Mouse (Mus musculus) kidney, embryonic 15.5 days (tissue): Measurements from ENCODE around the gene Olfr1140. TPM values are rescaled to one million over a fixed set of nuclear protein-coding genes. Genes with fewer than 3 reads are reported as not detected.

Experiments used
- ATAC-seq: fragments of 200-750 bp; cut with Nextera tagmentation; replicated peaks from 2 replicates; pipeline ENCODE4 v1.8.0; 2017; ENCODE audit warnings: moderate TSS enrichment; ENCODE audit not compliant: low FRiP score
- H3K27ac ChIP-seq: fragments of 300-500 bp; sonication (generic); 2 replicates; pipeline ENCODE4 v1.5.1; 2015; ENCODE audit warnings: mild to moderate bottlenecking, inconsistent platforms
- H3K27me3 ChIP-seq: fragments of 300-500 bp; sonication (generic); 2 replicates; pipeline ENCODE4 v1.6.1; 2015; ENCODE audit warnings: inconsistent platforms
- H3K36me3 ChIP-seq: fragments of 300-500 bp; sonication (generic); 2 replicates; pipeline ENCODE4 v1.6.1; 2015; ENCODE audit warnings: inconsistent platforms
- H3K4me1 ChIP-seq: fragments of 300-500 bp; sonication (generic); 2 replicates; pipeline ENCODE4 v1.6.1; 2015; ENCODE audit warnings: inconsistent platforms
- H3K4me2 ChIP-seq: fragments of 300-500 bp; sonication (generic); 2 replicates; pipeline ENCODE4 v1.6.1; 2015; ENCODE audit warnings: moderate library complexity, mild to moderate bottlenecking, inconsistent platforms
- H3K4me3 ChIP-seq: fragments of 300-500 bp; sonication (generic); replicated peaks from 2 replicates; pipeline ENCODE4 v1.5.1; 2015; ENCODE audit warnings: mild to moderate bottlenecking, inconsistent platforms
- H3K9ac ChIP-seq: fragments of 300-500 bp; sonication (generic); 2 replicates; pipeline ENCODE4 v1.6.1; 2015; ENCODE audit warnings: mild to moderate bottlenecking, inconsistent platforms
- H3K9me3 ChIP-seq: fragments of 300-500 bp; sonication (generic); replicated peaks from 2 replicates; pipeline ENCODE4 v1.6.1; 2016; ENCODE audit warnings: inconsistent platforms
- WGBS: fragments of 180-500 bp; shearing (Covaris S2); methylation state at CpG from one replicate; pipeline ENCODE4 v1.1.7; 2015; ENCODE audit warnings: mixed read lengths; 5-methylcytosine and 5-hydroxymethylcytosine counted together
- polyA plus RNA-seq: library from polyadenylated mRNA; unstranded; fragments of >200 nt; fragmentation: Nextera tagmentation; extraction: Ambion mirVana; gene quantifications from 2 replicates; pipeline ENCODE4 v1.2.1, GENCODE M21; 2015

The Olfr1140 gene
- not detected in 2 replicates for polyA plus RNA-seq

DNA sequence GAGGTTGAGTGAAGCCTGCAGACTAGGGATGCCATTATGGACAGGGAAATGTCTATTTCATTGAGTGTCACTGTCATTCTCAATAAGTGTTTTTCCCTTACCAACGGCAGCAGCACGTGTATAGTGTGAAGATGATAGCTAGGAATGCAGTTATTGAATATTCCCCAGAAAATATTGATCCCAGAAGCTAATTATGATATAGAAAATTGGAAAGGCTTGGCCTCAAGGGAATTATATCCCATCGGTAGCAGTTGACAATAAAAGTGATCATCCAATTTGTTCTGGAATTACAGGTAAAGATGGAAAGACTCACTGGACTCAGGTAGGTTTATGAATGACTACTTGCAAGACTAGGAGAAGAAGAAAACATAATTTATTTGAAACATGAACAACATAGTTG is at the start of gene Olfr1140:
Olfr1140 (plus strand) TSS at position 301 of the 400 bp plus-strand sequence.
- Histone ChIP-seq H3K27me3 (no peaks in the 10 kb centered on the region), H3K27ac (no peak within 1 kb of the TSS), H3K9me3 (no peaks in the 10 kb centered on the region), H3K4me3 (no peak within 1 kb of the TSS), H3K4me2 (no peak within 1 kb of the TSS), H3K9ac (no peak within 1 kb of the TSS), H3K36me3 (no peaks in the 10 kb centered on the region), H3K4me1 (no peaks in the 10 kb centered on the region)
- WGBS: 74% methylated on average over 3 of the region's 3 CpGs
- ATAC-seq: no peak

DNA sequence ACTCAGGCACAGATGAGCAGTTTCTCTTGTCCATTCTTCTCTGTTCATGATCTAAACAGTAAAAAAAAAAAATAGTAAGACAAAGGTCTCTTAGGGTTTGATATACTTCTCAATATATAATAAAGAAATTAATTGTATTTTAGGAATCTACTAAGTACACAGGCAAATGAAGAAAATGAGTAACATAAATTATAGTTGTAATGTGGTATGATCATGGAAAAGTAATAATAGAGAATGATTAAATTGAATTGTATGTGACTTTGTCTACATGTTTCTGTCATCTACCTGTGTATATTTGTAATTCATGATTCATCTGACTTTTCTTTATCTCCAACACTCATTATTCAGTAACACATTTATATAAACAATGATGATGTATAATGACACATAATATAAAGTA is 49.7 kb upstream of the Olfr1140 start, which contains the start of gene Olfr1136:
Olfr1136 (minus strand) TSS at position 101 of the 400 bp plus-strand sequence.
- H3K9me3 ChIP-seq: no peaks in the 10 kb centered on the region
- no peaks in the 10 kb centered on the region for H3K27me3 ChIP-seq
- H3K4me1 ChIP-seq: no peaks in the 10 kb centered on the region
- no peak within 1 kb of the TSS for H3K4me3 ChIP-seq
- no peaks in the 10 kb centered on the region for H3K36me3 ChIP-seq
- no peak for ATAC-seq
- H3K4me2 ChIP-seq: no peak within 1 kb of the TSS
- no peak within 1 kb of the TSS for H3K27ac ChIP-seq
- H3K9ac ChIP-seq: no peak within 1 kb of the TSS

DNA sequence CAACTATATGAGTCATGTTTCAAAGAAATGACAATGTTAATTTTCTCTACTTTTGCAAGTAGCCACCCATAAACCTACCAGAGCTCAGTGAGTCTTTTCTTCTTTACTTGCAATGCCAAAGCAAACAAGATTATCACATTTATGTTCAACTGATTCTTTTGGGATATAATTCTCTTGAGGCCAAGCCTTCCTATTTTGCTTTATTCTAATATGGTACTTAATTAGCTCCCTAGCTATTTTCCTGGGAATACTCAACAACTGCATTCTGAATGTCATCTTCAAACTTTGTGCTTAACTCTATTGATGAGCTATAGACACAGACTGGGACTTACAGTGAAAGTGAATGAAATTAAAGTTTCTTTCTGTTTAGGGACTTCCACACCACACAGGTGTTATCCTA is 30.5 kb upstream of the Olfr1140 start, which contains the start of gene Olfr1137:
Olfr1137 (minus strand) TSS at position 101 of the 400 bp plus-strand sequence.
- Histone ChIP-seq H3K36me3 (no peaks in the 10 kb centered on the region), H3K4me3 (no peak within 1 kb of the TSS), H3K4me1 (no peaks in the 10 kb centered on the region), H3K4me2 (no peak within 1 kb of the TSS), H3K27ac (no peak within 1 kb of the TSS), H3K27me3 (no peaks in the 10 kb centered on the region), H3K9ac (no peak within 1 kb of the TSS), H3K9me3 (no peaks in the 10 kb centered on the region)
- no peak for ATAC-seq

DNA sequence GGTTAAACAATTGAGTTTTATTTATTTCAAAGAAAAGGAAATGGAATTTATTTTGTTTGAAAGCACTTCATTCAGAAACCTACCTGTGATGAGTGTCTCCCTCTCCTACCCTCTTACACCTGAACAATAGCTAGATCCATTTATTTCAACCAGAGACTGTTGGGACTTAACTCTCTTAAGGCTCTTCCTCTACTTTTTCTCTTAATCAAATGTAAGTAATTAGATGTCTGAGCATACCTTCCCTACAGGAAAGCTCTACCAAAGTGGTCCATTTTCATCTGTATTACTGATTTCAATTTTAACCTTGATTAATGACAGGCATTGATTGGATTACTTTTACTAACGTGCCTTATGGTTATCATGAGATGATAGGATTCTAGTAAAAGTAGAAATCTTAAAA is 3.7 kb upstream of the Olfr1140 start, which contains the start of gene Olfr1138:
Olfr1138 (minus strand) TSS at position 101 of the 400 bp plus-strand sequence.
- Histone ChIP-seq H3K4me2 (no peak within 1 kb of the TSS), H3K9me3 (no peaks in the 10 kb centered on the region), H3K36me3 (no peaks in the 10 kb centered on the region), H3K27ac (no peak within 1 kb of the TSS), H3K27me3 (no peaks in the 10 kb centered on the region), H3K4me3 (no peak within 1 kb of the TSS), H3K9ac (no peak within 1 kb of the TSS), H3K4me1 (no peaks in the 10 kb centered on the region)
- 75% methylated on average over 1 of the region's 1 CpGs for WGBS
- ATAC-seq: no peak

DNA sequence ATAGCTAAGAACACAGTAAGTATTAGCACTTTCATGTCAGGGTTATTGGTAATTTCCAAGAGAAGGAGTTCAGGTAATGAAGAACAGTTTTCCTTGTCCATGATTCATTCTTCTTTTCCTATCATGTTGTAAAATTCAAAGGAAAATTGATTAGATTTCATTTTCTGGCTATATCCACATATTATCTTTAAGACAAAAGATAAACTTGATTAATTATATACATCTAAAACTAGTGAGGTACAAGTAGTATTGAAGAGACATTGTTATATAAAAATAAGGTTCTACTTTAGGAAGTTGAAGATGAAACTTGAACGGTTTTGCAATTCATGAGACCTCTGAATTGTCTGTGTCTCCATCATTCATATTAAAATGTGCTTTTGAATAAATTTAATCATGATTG is 10.3 kb downstream of the Olfr1140 start, which contains the start of gene Olfr1141:
Olfr1141 (minus strand) TSS at position 101 of the 400 bp plus-strand sequence.
- Histone ChIP-seq H3K4me2 (no peak within 1 kb of the TSS), H3K27ac (no peak within 1 kb of the TSS), H3K4me3 (no peak within 1 kb of the TSS), H3K36me3 (no peaks in the 10 kb centered on the region), H3K9me3 (no peaks in the 10 kb centered on the region), H3K9ac (no peak within 1 kb of the TSS), H3K4me1 (no peaks in the 10 kb centered on the region), H3K27me3 (no peaks in the 10 kb centered on the region)
- no peak for ATAC-seq
- 88% methylated on average over 1 of the region's 1 CpGs for WGBS

DNA sequence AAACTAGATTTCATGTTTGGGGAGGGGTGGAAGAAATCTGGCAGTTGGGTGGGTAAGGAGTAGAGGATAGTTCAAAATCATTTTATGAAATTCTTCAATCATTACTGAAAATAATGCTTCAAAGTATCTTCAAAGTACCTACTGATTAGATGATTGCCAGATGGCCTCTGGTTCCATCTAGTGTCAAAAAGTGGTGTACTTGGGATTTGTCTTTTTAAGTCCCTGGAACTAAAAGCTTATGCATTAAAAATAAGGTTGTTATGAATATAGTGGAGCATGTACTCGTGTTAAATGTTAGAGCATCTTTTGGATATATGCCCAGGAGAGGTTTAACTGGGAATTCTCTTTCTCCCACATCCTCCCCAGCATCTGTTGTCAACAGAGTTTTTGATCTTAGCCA is 32.6 kb downstream of the Olfr1140 start:
- H3K9me3 ChIP-seq: no peaks in the 10 kb centered on the region
- ATAC-seq: no peak
- no peak overlapping the region for H3K4me2 ChIP-seq
- no peaks in the 10 kb centered on the region for H3K4me1 ChIP-seq
- H3K36me3 ChIP-seq: no peaks in the 10 kb centered on the region
- no peak overlapping the region for H3K9ac ChIP-seq
- no peak overlapping the region for H3K27ac ChIP-seq
- WGBS: 59% methylated on average over 1 of the region's 1 CpGs
- H3K4me3 ChIP-seq: no peak overlapping the region
- no peaks in the 10 kb centered on the region for H3K27me3 ChIP-seq

DNA sequence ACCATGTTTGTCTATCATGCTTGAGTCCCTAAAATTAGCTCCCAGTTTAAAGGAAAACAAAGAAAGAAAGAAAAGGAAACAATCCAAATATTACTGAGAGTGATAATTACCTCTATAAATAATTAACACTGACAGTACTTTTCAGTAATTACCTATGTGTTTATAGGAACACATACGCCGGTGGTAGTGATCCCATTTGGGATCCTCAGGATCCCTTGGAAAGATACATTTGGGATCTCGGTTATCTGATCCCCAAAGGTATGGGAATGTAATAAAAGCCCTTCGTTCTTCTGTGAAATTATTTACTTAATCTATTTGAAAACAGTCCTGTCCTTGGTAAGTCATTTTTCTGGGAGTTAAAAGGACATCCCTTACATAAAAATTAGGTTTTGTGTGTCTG is 35.6 kb downstream of the Olfr1140 start, which contains the start of gene Olfr152:
Olfr152 (plus strand) TSS at position 301 of the 400 bp plus-strand sequence.
- 77% methylated on average over 4 of the region's 4 CpGs for WGBS
- no peaks in the 10 kb centered on the region for H3K9me3 ChIP-seq
- no peaks in the 10 kb centered on the region for H3K27me3 ChIP-seq
- no peak within 1 kb of the TSS for H3K4me3 ChIP-seq
- H3K4me2 ChIP-seq: no peak within 1 kb of the TSS
- H3K27ac ChIP-seq: no peak within 1 kb of the TSS
- no peaks in the 10 kb centered on the region for H3K4me1 ChIP-seq
- no peak for ATAC-seq
- no peaks in the 10 kb centered on the region for H3K36me3 ChIP-seq
- no peak within 1 kb of the TSS for H3K9ac ChIP-seq

Other genes starting within 250 kb of the Olfr1140 start
- gene Pramel7, start 246.7 kb upstream of the Olfr1140 start, polyA plus RNA-seq: not detected in 2 replicates
- gene Pramel6, start 237.2 kb upstream of the Olfr1140 start, polyA plus RNA-seq: not detected in 2 replicates
- not detected in 2 replicates for gene Olfr153, start 212.0 kb upstream of the Olfr1140 start, polyA plus RNA-seq
- gene Olfr1128, start 198.2 kb upstream of the Olfr1140 start, polyA plus RNA-seq: not detected in 2 replicates
- not detected in 2 replicates for gene Olfr1129, start 169.8 kb upstream of the Olfr1140 start, polyA plus RNA-seq
- gene Olfr1130, start 137.5 kb upstream of the Olfr1140 start, polyA plus RNA-seq: not detected in 2 replicates
- not detected in 2 replicates for gene Olfr1131, start 116.6 kb upstream of the Olfr1140 start, polyA plus RNA-seq
- gene Olfr1132, start 106.2 kb upstream of the Olfr1140 start, polyA plus RNA-seq: not detected in 2 replicates
- gene Olfr1133, start 96.4 kb upstream of the Olfr1140 start, polyA plus RNA-seq: not detected in 2 replicates
- not detected in 2 replicates for gene Olfr1134, start 85.3 kb upstream of the Olfr1140 start, polyA plus RNA-seq
- not detected in 2 replicates for gene Olfr1135, start 70.1 kb upstream of the Olfr1140 start, polyA plus RNA-seq
- not detected in 2 replicates for gene Olfr1136, start 49.8 kb upstream of the Olfr1140 start, polyA plus RNA-seq
- gene Olfr1137, start 30.6 kb upstream of the Olfr1140 start, polyA plus RNA-seq: not detected in 2 replicates
- gene Olfr1138, start 3.8 kb upstream of the Olfr1140 start, polyA plus RNA-seq: not detected in 2 replicates
- gene Olfr1141, start 10.2 kb downstream of the Olfr1140 start, polyA plus RNA-seq: not detected in 2 replicates
- gene Olfr152, start 35.7 kb downstream of the Olfr1140 start, polyA plus RNA-seq: not detected in 2 replicates
- not detected in 2 replicates for gene Olfr1143, start 56.8 kb downstream of the Olfr1140 start, polyA plus RNA-seq
- gene Olfr1145, start 66.1 kb downstream of the Olfr1140 start, polyA plus RNA-seq: not detected in 2 replicates
- not detected in 2 replicates for gene Olfr1148, start 86.8 kb downstream of the Olfr1140 start, polyA plus RNA-seq
- gene Olfr1150-ps1, start 100.2 kb downstream of the Olfr1140 start, polyA plus RNA-seq: not detected in 2 replicates
- not detected in 2 replicates for gene Olfr1151, start 112.1 kb downstream of the Olfr1140 start, polyA plus RNA-seq
- not detected in 2 replicates for gene Olfr1152, start 122.7 kb downstream of the Olfr1140 start, polyA plus RNA-seq
- not detected in 2 replicates for gene Olfr1153, start 151.2 kb downstream of the Olfr1140 start, polyA plus RNA-seq
- not detected in 2 replicates for gene Olfr1154, start 161.4 kb downstream of the Olfr1140 start, polyA plus RNA-seq
- not detected in 2 replicates for gene Olfr1155, start 201.4 kb downstream of the Olfr1140 start, polyA plus RNA-seq
- not detected in 2 replicates for gene Olfr1156, start 209.3 kb downstream of the Olfr1140 start, polyA plus RNA-seq
- not detected in 2 replicates for gene Olfr1157, start 224.5 kb downstream of the Olfr1140 start, polyA plus RNA-seq
- gene Olfr74, start 230.9 kb downstream of the Olfr1140 start, polyA plus RNA-seq: not detected in 2 replicates
- not detected in 2 replicates for gene Olfr1158, start 246.4 kb downstream of the Olfr1140 start, polyA plus RNA-seq